Mouse (Mus musculus): Measurements from ENCODE around the gene Glce. TPM values are rescaled to one million over a fixed set of nuclear protein-coding genes. Genes with fewer than 3 reads are reported as not detected.
A peak's percentile ranks its signal among the peaks of the same experiment; 100 is the strongest.

Glce gene
- total and polyA plus RNA-seq, 2 experiments from 2014 or later, result 15.5 to 41.7 TPM

DNA sequence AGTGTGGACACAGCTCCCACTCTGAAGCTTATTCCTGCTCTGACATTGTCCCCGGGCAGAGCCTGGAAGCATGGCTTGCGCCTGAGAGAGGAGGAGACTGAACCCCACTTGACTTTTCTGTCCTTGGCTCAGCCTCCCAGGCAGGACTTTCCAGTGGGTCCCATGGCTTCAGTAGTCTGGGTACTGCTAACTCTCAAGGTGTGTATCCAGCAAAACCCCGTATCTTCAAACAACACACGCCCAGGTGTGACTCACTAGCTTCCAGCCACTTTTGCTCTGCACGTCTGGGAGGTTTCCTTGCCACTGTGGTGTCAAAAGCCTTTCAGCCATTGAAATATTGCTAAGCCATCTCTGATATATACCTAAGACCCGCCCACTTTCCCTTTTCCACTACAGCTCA lies 105.1 kb downstream of the Glce start:
- no peak overlapping the region for H3K4me3 ChIP-seq (ENCODE audit: low read depth, low read length)
- 82% methylated on average over 6 of the region's 6 CpGs for WGBS
- H3K27me3 ChIP-seq (ENCODE audit: insufficient read depth, low read length), result no peaks in the 10 kb centered on the region
- H3K9me3 ChIP-seq (ENCODE audit: low read length), result no peaks in the 10 kb centered on the region
- TF ChIP-seq CTCF (IDR thresholded peaks at IDR 0.05), result no peak
- ATAC-seq (ENCODE audit: low FRiP score) (no peak), DNase-seq (ENCODE audit: low spot score) (no peak)
- no peak overlapping the region for H3K27ac ChIP-seq (ENCODE audit: low read depth, low read length)
- H3K4me1 ChIP-seq (ENCODE audit: insufficient read depth, low read length), result no peaks in the 10 kb centered on the region
- no peak overlapping the region for H3K9ac ChIP-seq (replicated peaks; ENCODE audit: low read length, poor library complexity, severe bottlenecking)
- no peaks in the 10 kb centered on the region for H3K36me3 ChIP-seq (ENCODE audit: insufficient read depth, low read length)
- H3K4me2 ChIP-seq (ENCODE audit: low read depth, low read length, poor library complexity, severe bottlenecking), result no peak overlapping the region

DNA sequence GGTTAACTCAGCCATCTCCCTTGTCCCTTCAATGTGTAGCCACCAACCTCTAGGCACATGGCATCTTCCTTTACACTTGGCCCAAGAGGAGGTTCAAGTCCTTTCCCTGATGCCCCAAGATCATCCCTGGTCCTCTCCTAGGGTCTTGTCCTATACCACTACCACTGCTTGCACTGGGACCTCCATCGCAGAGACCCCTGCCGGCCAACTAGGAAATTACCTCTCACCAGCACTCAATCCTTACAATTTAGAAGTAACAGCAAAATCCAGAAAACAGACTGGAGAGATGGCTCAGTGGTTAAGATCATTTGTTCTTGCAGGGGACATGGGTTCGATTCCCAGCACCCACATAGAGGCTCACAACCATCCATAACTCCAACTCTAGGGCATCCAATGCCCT lies 107.0 kb downstream of the Glce start:
- H3K4me2 ChIP-seq (ENCODE audit: low read depth, low read length, poor library complexity, severe bottlenecking), result no peak overlapping the region
- no peaks in the 10 kb centered on the region for H3K36me3 ChIP-seq (ENCODE audit: insufficient read depth, low read length)
- WGBS, result 54% methylated on average over 3 of the region's 3 CpGs
- H3K9me3 ChIP-seq (ENCODE audit: low read length), result no peaks in the 10 kb centered on the region
- H3K9ac ChIP-seq (replicated peaks; ENCODE audit: low read length, poor library complexity, severe bottlenecking), result no peak overlapping the region
- H3K27me3 ChIP-seq (ENCODE audit: insufficient read depth, low read length), result no peaks in the 10 kb centered on the region
- TF ChIP-seq CTCF (IDR thresholded peaks at IDR 0.05), result peak; percentile 22; the same call in 1 of the 2 replicates
- H3K4me3 ChIP-seq (ENCODE audit: low read depth, low read length), result no peak overlapping the region
- DNase-seq (ENCODE audit: low spot score), result no peak
- H3K4me1 ChIP-seq (ENCODE audit: insufficient read depth, low read length), result no peaks in the 10 kb centered on the region
- ATAC-seq (ENCODE audit: low FRiP score), result no peak
- H3K27ac ChIP-seq (ENCODE audit: low read depth, low read length), result no peak overlapping the region

DNA sequence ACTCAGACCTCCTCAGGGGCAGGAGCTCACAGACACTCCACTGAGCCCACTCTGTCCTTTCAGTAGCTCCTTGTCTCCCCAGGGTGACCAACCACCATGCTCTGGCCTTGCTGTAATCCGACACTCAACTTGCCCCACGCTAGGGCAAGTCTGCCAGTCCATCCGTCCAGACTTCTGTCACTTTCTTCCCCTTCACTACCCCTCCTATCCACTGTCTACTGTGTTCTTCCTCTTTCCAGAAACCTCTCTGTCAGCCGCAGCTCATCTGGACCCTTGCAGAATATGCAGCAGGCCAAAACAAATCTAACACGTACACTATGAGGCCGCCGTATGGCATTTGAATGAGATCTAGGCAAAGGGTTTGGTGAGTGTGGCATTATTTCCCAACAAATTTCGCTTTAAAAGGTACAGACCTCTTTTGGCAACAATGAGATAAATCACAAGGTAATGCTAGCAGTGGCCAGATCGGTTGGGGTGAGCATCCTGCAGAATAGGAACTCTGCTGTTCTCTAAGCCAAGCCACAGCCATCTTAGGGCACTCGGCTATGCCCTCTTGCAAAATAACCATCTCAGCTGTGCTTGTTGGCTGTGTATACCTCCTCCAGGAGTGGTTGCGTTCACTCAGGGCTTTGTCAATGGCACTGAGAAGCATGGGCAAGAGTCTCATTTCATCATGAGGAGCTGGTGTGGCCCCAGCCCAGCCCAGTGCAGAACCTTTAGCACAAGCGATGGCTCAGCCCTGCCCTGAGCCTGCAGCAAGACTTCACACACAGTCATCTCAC lies 108.9 kb downstream of the Glce start:
- no peak for DNase-seq (ENCODE audit: low spot score)
- WGBS, result 74% methylated on average over 12 of the region's 12 CpGs

DNA sequence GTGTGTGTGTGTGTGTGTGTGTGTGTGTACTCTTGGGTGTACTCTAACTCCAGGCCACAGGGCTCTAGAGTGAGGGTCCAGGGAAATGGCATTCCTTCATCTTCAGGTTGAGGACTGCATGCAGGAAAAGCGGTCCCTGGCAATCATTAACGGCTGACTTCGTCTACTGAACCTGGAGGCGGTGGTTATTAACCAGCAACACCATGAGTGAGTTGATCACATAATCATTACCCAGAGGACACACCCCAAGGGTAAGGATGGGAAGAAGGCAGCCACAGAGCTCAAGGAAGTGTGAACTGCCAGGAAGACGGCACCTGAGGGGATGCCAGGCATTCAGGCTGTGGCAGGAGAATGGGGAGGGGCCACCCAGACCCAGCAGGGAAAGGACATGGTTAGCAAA lies 114.1 kb downstream of the Glce start:
- no peak overlapping the region for H3K4me2 ChIP-seq (ENCODE audit: low read depth, low read length, poor library complexity, severe bottlenecking)
- H3K9ac ChIP-seq (replicated peaks; ENCODE audit: low read length, poor library complexity, severe bottlenecking), result no peak overlapping the region
- no peak overlapping the region for H3K27ac ChIP-seq (ENCODE audit: low read depth, low read length)
- H3K9me3 ChIP-seq (ENCODE audit: low read length), result no peaks in the 10 kb centered on the region
- no peak for ATAC-seq (ENCODE audit: low FRiP score)
- H3K4me3 ChIP-seq (ENCODE audit: low read depth, low read length), result no peak overlapping the region
- H3K27me3 ChIP-seq (ENCODE audit: insufficient read depth, low read length), result no peaks in the 10 kb centered on the region
- 85% methylated on average over 5 of the region's 5 CpGs for WGBS
- no peak for TF ChIP-seq CTCF (IDR thresholded peaks at IDR 0.05)
- no peaks in the 10 kb centered on the region for H3K36me3 ChIP-seq (ENCODE audit: insufficient read depth, low read length)
- DNase-seq (ENCODE audit: low spot score), result no peak
- no peaks in the 10 kb centered on the region for H3K4me1 ChIP-seq (ENCODE audit: insufficient read depth, low read length)

More for the DNA sequence above, 108.9 kb downstream of the Glce start:
- TF ChIP-seq CTCF (IDR thresholded peaks at IDR 0.05), result no peak
- Histone ChIP-seq H3K27ac (ENCODE audit: low read depth, low read length) (no peak overlapping the region), H3K9me3 (ENCODE audit: low read length) (no peaks in the 10 kb centered on the region), H3K36me3 (ENCODE audit: insufficient read depth, low read length) (no peaks in the 10 kb centered on the region), H3K4me1 (ENCODE audit: insufficient read depth, low read length) (no peaks in the 10 kb centered on the region), H3K27me3 (ENCODE audit: insufficient read depth, low read length) (no peaks in the 10 kb centered on the region), H3K9ac (replicated peaks; ENCODE audit: low read length, poor library complexity, severe bottlenecking) (no peak overlapping the region), H3K4me3 (ENCODE audit: low read depth, low read length) (no peak overlapping the region), H3K4me2 (ENCODE audit: low read depth, low read length, poor library complexity, severe bottlenecking) (no peak overlapping the region)
- ATAC-seq (ENCODE audit: low FRiP score), result no peak

Small RNAs within 50 kb of the gene (microRNA-seq; reads per million reads assigned to microRNA genes)
- gene Mir5133 (ENCODE audit: borderline number of aligned reads), result not detected

Other genes with a start within 250 kb of the Glce start
- 3,080 and 3,220 TPM in 2 replicates for gene Rplp1, start 208.1 kb downstream of the Glce start, total RNA-seq (2014; rRNA removed)
- gene Rplp1, start 208.1 kb downstream of the Glce start, polyA plus RNA-seq (2015; fragmentation: Nextera tagmentation; extraction: Ambion mirVana), result 983 and 1,053 TPM in 2 replicates
- gene Kif23, start 175.9 kb downstream of the Glce start, total RNA-seq (2014; rRNA removed), result 3.1 and 4.4 TPM in 2 replicates
- 4.5 and 5.8 TPM in 2 replicates for gene Kif23, start 175.9 kb downstream of the Glce start, polyA plus RNA-seq (2015; fragmentation: Nextera tagmentation; extraction: Ambion mirVana)
- gene Paqr5, start 95.8 kb downstream of the Glce start, total RNA-seq (2014; rRNA removed), result 0.11 and 0.14 TPM in 2 replicates
- 0.27 and 0.37 TPM in 2 replicates for gene Paqr5, start 95.8 kb downstream of the Glce start, polyA plus RNA-seq (2015; fragmentation: Nextera tagmentation; extraction: Ambion mirVana)
- gene Spesp1, start 159.6 kb upstream of the Glce start, total RNA-seq (2014; rRNA removed), result not detected in 2 replicates
- gene Spesp1, start 159.6 kb upstream of the Glce start, polyA plus RNA-seq (2015; fragmentation: Nextera tagmentation; extraction: Ambion mirVana), result not detected in 2 replicates
- gene Anp32a, start 218.6 kb upstream of the Glce start, total RNA-seq (2014; rRNA removed), result 88.8 and 114 TPM in 2 replicates
- gene Anp32a, start 218.6 kb upstream of the Glce start, polyA plus RNA-seq (2015; fragmentation: Nextera tagmentation; extraction: Ambion mirVana), result 60.5 and 76.2 TPM in 2 replicates